ENCODE assay signal across 39 mouse cellular contexts in genomic region chrX:78202829-78203228, GRCm38 (mm10). TPM values are rescaled to one million over a fixed set of nuclear protein-coding genes. Genes with fewer than 3 reads are reported as not detected.
"Had no signal": no experiment of that assay in that cellular context is flagged by ENCODE, and none has a peak within 500 bp of the region (broad histone marks: within the 10 kb centered on the region; RNA-seq: fewer than 3 reads in every experiment).

No protein-coding gene starts in this region.

- H3K4me1 ChIP-seq: heart, embryonic 12.5 days; hindbrain, embryonic 10.5 days; hindbrain, embryonic 12.5 days; intestine, embryonic 15.5 days; limb, embryonic 13.5 days; limb, embryonic 15.5 days; liver, embryonic 12.5 days had no signal

- H3K27me3 ChIP-seq: heart, embryonic 12.5 days; hindbrain, embryonic 12.5 days; intestine, embryonic 15.5 days; limb, embryonic 13.5 days; limb, embryonic 15.5 days; liver, embryonic 12.5 days had no signal

- H3K27ac ChIP-seq: gastrocnemius, adult 2 months; heart, adult 2 months; hindbrain, embryonic 10.5 days; hindbrain, embryonic 12.5 days; hindbrain, embryonic 14.5 days; intestine, embryonic 15.5 days; layer of hippocampus, adult 2 months; left cerebral cortex, adult 2 months; limb, embryonic 13.5 days; limb, embryonic 15.5 days; liver, embryonic 12.5 days; liver, embryonic 14.5 days had no signal

- H3K36me3 ChIP-seq: heart, embryonic 12.5 days; hindbrain, embryonic 10.5 days; hindbrain, embryonic 12.5 days; intestine, embryonic 15.5 days; limb, embryonic 13.5 days; limb, embryonic 15.5 days; liver, embryonic 12.5 days had no signal

- H3K9me3 ChIP-seq: intestine, embryonic 15.5 days; limb, embryonic 15.5 days; liver, embryonic 12.5 days had no signal

- H3K9ac ChIP-seq: heart, embryonic 12.5 days; hindbrain, embryonic 12.5 days; hindbrain, embryonic 14.5 days; intestine, embryonic 15.5 days; limb, embryonic 13.5 days; limb, embryonic 15.5 days; liver, embryonic 12.5 days; liver, embryonic 14.5 days had no signal

- DNase-seq: gastrocnemius, adult 2 months; gastrocnemius, postnatal 10 days; gastrocnemius, postnatal 25 days; heart, adult 2 months; heart, postnatal 10 days; heart, postnatal 4 days; kidney, adult 18-20 months; kidney, adult 8-10 months; kidney, postnatal 10 days; kidney, postnatal 25 days; kidney, postnatal 4 days; left cerebral cortex, postnatal 4 days had no signal

- H3K4me3 ChIP-seq: gastrocnemius, adult 2 months; heart, adult 2 months; heart, embryonic 12.5 days; hindbrain, embryonic 10.5 days; hindbrain, embryonic 12.5 days; intestine, embryonic 15.5 days; layer of hippocampus, adult 2 months; left cerebral cortex, adult 2 months; limb, embryonic 13.5 days; limb, embryonic 15.5 days; liver, embryonic 12.5 days had no signal

- H3K4me2 ChIP-seq: heart, embryonic 12.5 days; hindbrain, embryonic 12.5 days; hindbrain, embryonic 14.5 days; intestine, embryonic 15.5 days; limb, embryonic 13.5 days; limb, embryonic 15.5 days; liver, embryonic 12.5 days had no signal

- ATAC-seq: hindbrain, embryonic 16.5 days; inflammation-experienced regulatory T-cells, adult 6 months; intestine, embryonic 15.5 days; intestine, postnatal 0 days; liver, embryonic 12.5 days had no signal

RNA-seq across cellular contexts. Expression of gene Obp1b, which starts 16.3 kb away (rescaled TPM):
- total RNA-seq: gastrocnemius, adult 2 months; gastrocnemius, postnatal 10 days; gastrocnemius, postnatal 25 days; gastrocnemius, postnatal 4 days; granulocyte monocyte progenitor cell, adult 5-6 weeks; heart, adult 2 months; heart, postnatal 10 days; heart, postnatal 25 days; heart, postnatal 4 days; layer of hippocampus, adult 2 months; layer of hippocampus, postnatal 10 days; layer of hippocampus, postnatal 25 days; left cerebral cortex, adult 2 months; left cerebral cortex, postnatal 14 days; left cerebral cortex, postnatal 4 days; liver, adult 2 months had no signal
- polyA plus RNA-seq: heart, adult 2 months; heart, embryonic 12.5 days; heart, embryonic 14.5 days; heart, embryonic 16.5 days; hindbrain, embryonic 10.5 days; hindbrain, embryonic 12.5 days; hindbrain, embryonic 14.5 days; hindbrain, embryonic 16.5 days; inflammation-experienced regulatory T-cells, adult 6 months; intestine, embryonic 15.5 days; intestine, postnatal 0 days; kidney, embryonic 14.5 days; kidney, embryonic 16.5 days; limb, embryonic 11.5 days; limb, embryonic 13.5 days; limb, embryonic 15.5 days; liver, adult 2 months; liver, embryonic 12.5 days; liver, embryonic 14.5 days; liver, embryonic 16.5 days had no signal

RNA-seq across cellular contexts. Expression of gene Gm14743, which starts 42.9 kb away (rescaled TPM):
- total RNA-seq: gastrocnemius, adult 2 months; gastrocnemius, postnatal 10 days; gastrocnemius, postnatal 25 days; gastrocnemius, postnatal 4 days; granulocyte monocyte progenitor cell, adult 5-6 weeks; heart, adult 2 months; heart, postnatal 10 days; heart, postnatal 25 days; heart, postnatal 4 days; layer of hippocampus, adult 2 months; layer of hippocampus, postnatal 10 days; layer of hippocampus, postnatal 25 days; left cerebral cortex, adult 2 months; left cerebral cortex, postnatal 14 days; left cerebral cortex, postnatal 4 days; liver, adult 2 months had no signal
- polyA plus RNA-seq: heart, adult 2 months; heart, embryonic 12.5 days; heart, embryonic 14.5 days; heart, embryonic 16.5 days; hindbrain, embryonic 10.5 days; hindbrain, embryonic 12.5 days; hindbrain, embryonic 14.5 days; hindbrain, embryonic 16.5 days; inflammation-experienced regulatory T-cells, adult 6 months; intestine, embryonic 15.5 days; intestine, postnatal 0 days; kidney, embryonic 14.5 days; kidney, embryonic 16.5 days; limb, embryonic 11.5 days; limb, embryonic 13.5 days; limb, embryonic 15.5 days; liver, adult 2 months; liver, embryonic 12.5 days; liver, embryonic 14.5 days; liver, embryonic 16.5 days had no signal
